Mouse (Mus musculus): ENCODE measurements around the gene Usp19.

GRCm38 (mm10) chr9:108506901-108507300, 16.5 kb downstream of the Usp19 start:
- TF ChIP-seq CTCF (IDR thresholded peaks at IDR 0.05; ENCODE audit: low read depth) (no peak), EP300 (IDR thresholded peaks at IDR 0.05; ENCODE audit: low read depth) (no peak)
